Mouse (Mus musculus) brown adipose tissue, adult 24 weeks (tissue): ENCODE results near the gene Nmrk1. TPM values are rescaled to one million over a fixed set of nuclear protein-coding genes. Genes with fewer than 3 reads are reported as not detected.

Experiments
- H3K27ac ChIP-seq: fragments of 200-500 bp; replicated peaks from 2 replicates; pipeline ENCODE4 v1.5.1; 2012; ENCODE audit warnings: low read depth, mild to moderate bottlenecking, low read length
- H3K4me1 ChIP-seq: fragments of 200-500 bp; 2 replicates; pipeline ENCODE4 v1.6.1; 2012; ENCODE audit warnings: low read length, mixed read lengths; ENCODE audit not compliant: control insufficient read depth, insufficient read depth, insufficient read length
- H3K4me3 ChIP-seq: fragments of 200-500 bp; 2 replicates; pipeline ENCODE4 v1.5.1; 2012; ENCODE audit warnings: low read depth, mild to moderate bottlenecking, low read length, moderate library complexity; ENCODE audit not compliant: insufficient read depth
- polyA plus RNA-seq: library from polyadenylated mRNA; stranded (reverse); fragments of >200 nt; gene quantifications from 2 replicates; pipeline ENCODE4 v1.2.4, GENCODE M21; 2012; ENCODE audit not compliant: missing spikeins, insufficient read depth, insufficient read length

Nmrk1 gene
- polyA plus RNA-seq, 1 experiment, result 14.7 TPM

DNA sequence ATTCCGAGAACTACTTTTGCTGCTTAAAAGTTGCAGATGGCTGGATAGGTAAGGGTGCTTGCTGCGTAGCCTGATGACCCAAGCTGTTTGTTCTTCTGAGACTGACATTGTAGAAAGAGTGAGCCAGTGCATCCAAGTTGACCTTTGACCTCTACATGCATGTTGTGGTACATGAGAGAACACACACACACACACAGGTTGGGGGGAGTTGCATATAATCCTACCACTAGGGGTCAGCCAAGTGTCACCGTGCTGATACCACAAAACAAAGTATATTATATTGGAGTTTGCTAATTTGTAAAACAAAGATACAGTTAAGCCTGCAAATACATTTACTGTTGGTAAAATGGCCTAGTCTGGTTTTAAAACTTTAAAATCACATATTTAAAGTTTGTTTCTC lies 55.8 kb downstream of the Nmrk1 start:
- no peak overlapping the region for H3K27ac ChIP-seq
- no peak overlapping the region for H3K4me3 ChIP-seq
- H3K4me1 ChIP-seq, result no peaks in the 10 kb centered on the region

DNA sequence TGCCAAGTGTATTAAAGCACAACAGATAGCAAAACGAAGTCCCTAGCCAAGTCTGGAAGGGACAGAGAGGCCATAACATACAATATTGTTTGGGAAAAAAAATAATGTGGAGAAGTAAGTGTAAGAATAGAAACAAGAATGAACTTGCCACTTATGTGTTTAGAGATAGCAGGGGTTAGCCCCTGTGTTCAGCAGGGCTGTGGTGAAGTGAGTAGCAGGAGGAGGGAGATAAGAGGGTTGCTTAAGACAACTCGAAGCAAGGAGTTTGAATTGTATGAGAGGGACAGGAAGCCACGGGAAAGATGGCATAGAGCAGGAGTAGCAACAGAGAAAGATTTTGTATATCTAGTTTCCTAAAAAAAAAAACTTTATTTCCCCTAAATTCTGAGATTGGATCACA lies 60.4 kb downstream of the Nmrk1 start:
- H3K4me1 ChIP-seq, result no peaks in the 10 kb centered on the region
- no peak overlapping the region for H3K4me3 ChIP-seq
- H3K27ac ChIP-seq, result no peak overlapping the region

DNA sequence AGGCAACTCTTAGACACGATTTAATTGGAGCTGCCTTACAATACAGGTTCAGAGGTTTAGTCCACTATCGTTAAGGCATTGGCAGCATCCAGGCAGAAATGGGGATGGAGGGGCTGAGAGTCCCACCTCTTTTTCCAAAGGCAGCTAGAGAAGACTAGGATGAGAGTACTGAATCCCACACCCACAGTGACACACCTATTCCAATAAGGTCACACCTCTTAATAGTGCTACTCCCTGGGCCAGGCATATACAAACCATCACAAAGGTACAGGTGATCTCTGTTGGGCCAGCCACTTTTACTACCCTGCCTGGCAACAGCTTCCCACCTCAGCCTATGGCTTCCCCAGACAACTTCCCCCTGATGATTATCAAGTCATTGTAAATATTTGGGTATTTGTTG lies 61.0 kb downstream of the Nmrk1 start:
- H3K4me1 ChIP-seq, result no peaks in the 10 kb centered on the region
- no peak overlapping the region for H3K4me3 ChIP-seq
- no peak overlapping the region for H3K27ac ChIP-seq

DNA sequence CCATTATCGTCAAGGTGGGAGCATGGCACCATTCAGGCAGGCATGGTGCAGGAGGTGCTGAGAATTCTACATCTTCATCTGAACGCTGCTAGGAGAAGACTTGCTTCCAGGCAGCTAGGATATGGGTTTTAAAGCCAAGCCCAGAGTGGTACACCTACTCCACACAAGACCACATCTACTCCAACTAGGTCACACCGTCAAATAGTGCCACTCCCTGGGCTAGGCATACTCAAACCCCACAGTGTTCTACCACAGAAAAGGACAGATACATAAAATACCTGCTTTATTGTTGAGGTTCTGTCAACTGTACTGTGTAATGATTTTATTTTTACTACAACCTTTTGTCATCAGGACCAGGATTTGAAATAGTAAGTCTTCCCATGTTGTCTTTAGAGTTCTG lies 63.4 kb downstream of the Nmrk1 start:
- H3K27ac ChIP-seq, result no peak overlapping the region
- H3K4me3 ChIP-seq, result no peak overlapping the region
- H3K4me1 ChIP-seq, result no peaks in the 10 kb centered on the region

DNA sequence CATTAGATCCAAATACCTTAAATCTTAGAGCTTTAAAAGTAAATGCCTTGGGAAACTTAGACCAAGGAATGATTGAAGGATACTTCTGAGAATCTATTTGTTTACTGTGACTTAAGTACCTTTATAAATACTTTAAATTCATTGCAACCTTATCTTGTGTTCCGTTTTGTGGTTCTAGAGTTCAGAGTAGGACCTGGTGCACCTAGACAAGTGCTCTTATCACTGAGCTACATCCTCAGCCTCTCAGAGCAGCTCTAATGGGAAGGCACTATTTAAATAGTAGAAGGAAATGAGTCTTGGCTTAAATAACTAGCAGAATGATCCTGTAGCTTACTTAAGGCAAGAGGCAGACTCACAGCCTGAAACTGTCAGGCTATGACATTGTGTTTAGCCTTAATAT lies 63.8 kb downstream of the Nmrk1 start:
- no peaks in the 10 kb centered on the region for H3K4me1 ChIP-seq
- H3K4me3 ChIP-seq, result no peak overlapping the region
- no peak overlapping the region for H3K27ac ChIP-seq

Other genes with a start within 250 kb of the Nmrk1 start
- 92.4 and 102 TPM in 2 replicates for gene Ostf1, start 127 bp upstream of the Nmrk1 start, polyA plus RNA-seq
- gene Carnmt1, start 38.8 kb downstream of the Nmrk1 start, polyA plus RNA-seq, result 23.7 and 24.6 TPM in 2 replicates
- gene D030056L22Rik, start 81.2 kb downstream of the Nmrk1 start, polyA plus RNA-seq, result 8.0 and 13.2 TPM in 2 replicates
- gene Trpm6, start 118.0 kb downstream of the Nmrk1 start, polyA plus RNA-seq, result 0.17 TPM in 1 of 2 replicates, not detected in the other